Mouse (Mus musculus): ENCODE data around the gene Plekhf1. TPM values are rescaled to one million over a fixed set of nuclear protein-coding genes. Genes with fewer than 3 reads are reported as not detected.

Gene Plekhf1
- polyA plus RNA-seq, 1 experiment from 2014 or later, result 3.6 TPM

Other genes with a start within 250 kb of the Plekhf1 start
- 48.6 and 54.0 TPM in 2 replicates for gene Uri1, start 204.5 kb downstream of the Plekhf1 start, polyA plus RNA-seq (2016; fragmentation: Nextera tagmentation; extraction: Ambion mirVana)
- gene Ccne1, start 120.5 kb downstream of the Plekhf1 start, polyA plus RNA-seq (2016; fragmentation: Nextera tagmentation; extraction: Ambion mirVana), result 73.4 and 75.3 TPM in 2 replicates
- 16.3 and 17.3 TPM in 2 replicates for gene 1600014C10Rik, start 44.8 kb downstream of the Plekhf1 start, polyA plus RNA-seq (2016; fragmentation: Nextera tagmentation; extraction: Ambion mirVana)
- gene Pop4, start 43.4 kb upstream of the Plekhf1 start, polyA plus RNA-seq (2016; fragmentation: Nextera tagmentation; extraction: Ambion mirVana), result 69.2 and 75.5 TPM in 2 replicates

Measured in embryonic facial prominence, embryonic 12.5 days (tissue).